Mouse (Mus musculus) kidney, postnatal 0 days (tissue): ENCODE measurements around the gene Krt81. TPM values are rescaled to one million over a fixed set of nuclear protein-coding genes. Genes with fewer than 3 reads are reported as not detected.

Experiments used
- ATAC-seq: fragments of 200-750 bp; cut with Nextera tagmentation; replicated peaks from 2 replicates; pipeline ENCODE4 v1.8.0; 2017; ENCODE audit warnings: low read depth, moderate number of reproducible peaks, moderate TSS enrichment, moderate library complexity; ENCODE audit not compliant: low FRiP score
- DNase-seq: peaks from one replicate; pipeline ENCODE4 v3.0.0-alpha.2; 2016; ENCODE audit warnings: low spot score
- H3K27ac ChIP-seq: fragments of 300-500 bp; sonication (generic); 2 replicates; pipeline ENCODE4 v1.5.1; 2014; ENCODE audit warnings: mild to moderate bottlenecking
- H3K27me3 ChIP-seq: fragments of 300-500 bp; sonication (generic); 2 replicates; pipeline ENCODE4 v1.6.1; 2014; ENCODE audit warnings: low read length, mixed read lengths; ENCODE audit not compliant: insufficient read depth
- H3K36me3 ChIP-seq: fragments of 300-500 bp; sonication (generic); 2 replicates; pipeline ENCODE4 v1.6.1; 2014; ENCODE audit warnings: low read length, mixed read lengths; ENCODE audit not compliant: insufficient read depth
- H3K4me1 ChIP-seq: fragments of 300-500 bp; sonication (generic); replicated peaks from 2 replicates; pipeline ENCODE4 v1.6.1; 2014; ENCODE audit warnings: antibody characterized with exemption, low read length, mixed read lengths; ENCODE audit not compliant: insufficient read depth
- H3K4me2 ChIP-seq: fragments of 300-500 bp; sonication (generic); 2 replicates; pipeline ENCODE4 v1.6.1; 2014; ENCODE audit warnings: mild to moderate bottlenecking, low read length, moderate library complexity, mixed read lengths
- H3K4me3 ChIP-seq: fragments of 300-500 bp; sonication (generic); replicated peaks from 2 replicates; pipeline ENCODE4 v1.5.1; 2014; ENCODE audit warnings: low read depth, low read length
- H3K9ac ChIP-seq: fragments of 300-500 bp; sonication (generic); 2 replicates; pipeline ENCODE4 v1.6.1; 2014; ENCODE audit warnings: low read depth, low read length
- H3K9me3 ChIP-seq: fragments of 300-500 bp; sonication (generic); replicated peaks from 2 replicates; pipeline ENCODE4 v1.6.1; 2016; ENCODE audit warnings: low read length, inconsistent platforms, mixed read lengths
- CTCF ChIP-seq: IDR thresholded peaks from 2 replicates; pipeline ENCODE4 v1.5.1; 2016; ENCODE audit warnings: antibody characterized with exemption, low read depth, mild to moderate bottlenecking, moderate library complexity
- WGBS: fragments of 180-500 bp; shearing (Covaris S2); extraction: QIAGEN DNeasy Blood & Tissue Kit; methylation state at CpG from one replicate; pipeline ENCODE4 v1.1.7; 2014; 5-methylcytosine and 5-hydroxymethylcytosine counted together
- polyA plus RNA-seq: library from polyadenylated mRNA; unstranded; fragments of >200 nt; fragmentation: Nextera tagmentation; extraction: Ambion mirVana; gene quantifications from 2 replicates; pipeline ENCODE4 v1.2.1, GENCODE M21; 2015

Gene Krt81
- polyA plus RNA-seq: not detected in 2 replicates

DNA sequence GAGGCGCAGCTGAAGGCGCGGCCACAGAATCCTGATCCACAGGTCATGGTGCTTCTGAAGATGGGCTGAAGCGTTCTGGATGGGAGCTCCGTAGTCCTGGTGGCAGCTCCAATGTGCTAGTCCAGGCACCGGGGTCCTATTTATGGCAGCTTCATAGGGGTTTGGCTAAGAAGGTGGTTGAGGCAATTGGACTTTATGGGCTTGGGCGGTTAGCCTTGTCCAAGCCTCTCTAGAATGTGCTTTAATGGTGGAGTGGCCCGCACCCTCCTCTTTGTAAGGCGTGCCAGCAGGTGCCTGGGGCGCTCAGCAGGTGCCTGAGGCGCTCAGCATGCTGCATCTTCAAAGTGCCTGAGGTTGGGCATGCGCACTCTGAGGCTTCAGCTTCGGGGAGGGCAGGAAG, at the start of gene Krt81:
Gene Krt81, minus strand, starts transcription at position 101 of the 400 bp plus-strand sequence.
- no peak for DNase-seq
- H3K4me2 ChIP-seq: no peak within 1 kb of the TSS
- WGBS: 77% methylated on average over 13 of the region's 13 CpGs

DNA sequence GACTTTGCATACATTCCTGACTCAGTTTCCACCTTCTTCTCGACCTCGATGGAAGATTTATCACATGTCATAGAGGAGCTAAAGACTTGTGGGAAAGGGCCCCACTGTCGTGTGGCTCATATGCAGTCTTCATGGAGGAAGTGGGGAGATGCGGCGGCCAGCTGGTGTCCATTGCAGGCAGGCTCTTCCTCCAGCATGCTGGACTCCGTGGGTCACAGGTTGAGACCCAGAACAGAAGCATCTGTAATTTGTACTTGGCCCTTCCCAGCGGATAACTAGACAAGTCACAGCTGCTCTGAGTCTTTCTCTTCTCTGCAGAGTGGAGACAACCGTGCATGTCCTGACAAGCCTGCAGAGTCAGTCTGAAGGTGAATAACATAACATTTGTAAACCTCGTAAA, 44.7 kb upstream of the Krt81 start:
- no peak overlapping the region for H3K4me2 ChIP-seq
- TF ChIP-seq CTCF: no peak
- no peak overlapping the region for H3K9ac ChIP-seq
- no peaks in the 10 kb centered on the region for H3K27me3 ChIP-seq
- no peak overlapping the region for H3K27ac ChIP-seq
- H3K36me3 ChIP-seq: no peaks in the 10 kb centered on the region
- 29% methylated on average over 9 of the region's 9 CpGs for WGBS
- no peaks in the 10 kb centered on the region for H3K9me3 ChIP-seq
- H3K4me1 ChIP-seq: no peaks in the 10 kb centered on the region; the same call in 1 of the 2 replicates
- DNase-seq (peak; percentile 46), ATAC-seq (no peak)
- H3K4me3 ChIP-seq: no peak overlapping the region

More for the DNA sequence above, at the start of gene Krt81:
- Histone ChIP-seq H3K27ac (no peak within 1 kb of the TSS), H3K4me1 (no peaks in the 10 kb centered on the region), H3K36me3 (no peaks in the 10 kb centered on the region), H3K27me3 (no peaks in the 10 kb centered on the region), H3K4me3 (no peak within 1 kb of the TSS), H3K9me3 (no peaks in the 10 kb centered on the region), H3K9ac (no peak within 1 kb of the TSS)
- ATAC-seq: no peak
- no peak for TF ChIP-seq CTCF

DNA sequence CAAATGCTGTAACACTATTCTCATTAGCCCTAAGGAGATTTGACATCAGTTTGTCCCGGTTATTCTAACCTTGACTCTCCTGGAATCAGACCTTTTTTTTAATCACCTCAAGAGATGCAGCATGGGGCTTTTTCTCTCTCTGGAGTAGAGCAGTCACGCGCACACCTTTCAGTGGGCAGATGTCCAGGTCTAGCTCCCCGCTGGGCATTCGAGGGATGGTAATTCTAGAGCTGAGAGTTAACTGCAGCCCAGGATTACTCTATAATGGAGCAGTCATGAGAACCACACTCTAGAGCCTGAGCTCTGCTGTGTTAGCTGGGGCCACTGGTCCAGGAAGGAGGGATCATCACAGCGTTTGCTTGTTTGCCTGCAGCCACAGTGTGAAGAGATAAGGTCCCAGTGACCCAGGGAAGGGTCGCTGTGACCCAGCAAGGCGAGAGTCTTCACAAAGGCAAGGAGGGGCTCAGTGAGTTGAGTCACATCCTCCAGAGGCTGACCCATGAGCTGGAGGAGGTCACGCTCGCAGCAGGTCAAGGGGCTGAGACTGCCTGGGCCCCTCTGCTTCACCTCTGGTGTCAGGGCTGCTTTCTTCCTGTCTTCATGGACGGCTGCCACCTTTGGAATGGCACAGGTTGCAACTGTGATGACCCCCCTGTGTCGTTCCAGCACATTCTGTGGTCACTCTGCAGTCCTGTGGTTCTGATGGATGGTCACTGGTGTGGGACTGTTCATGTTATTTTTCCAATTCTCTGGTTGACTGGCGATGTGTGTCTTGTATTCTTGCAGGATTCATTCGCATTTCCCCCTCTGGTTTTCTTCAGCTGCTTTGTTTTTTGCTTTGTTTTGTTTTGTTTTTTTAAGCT, 43.6 kb upstream of the Krt81 start:
- Histone ChIP-seq H3K27me3 (no peaks in the 10 kb centered on the region), H3K9me3 (no peaks in the 10 kb centered on the region), H3K27ac (no peak overlapping the region), H3K36me3 (no peaks in the 10 kb centered on the region), H3K4me3 (no peak overlapping the region), H3K9ac (no peak overlapping the region), H3K4me1 (no peaks in the 10 kb centered on the region; the same call in 1 of the 2 replicates), H3K4me2 (no peak overlapping the region)
- ATAC-seq (no peak), DNase-seq (peak; percentile 23)
- no peak for TF ChIP-seq CTCF
- WGBS: 23% methylated on average over 14 of the region's 14 CpGs

DNA sequence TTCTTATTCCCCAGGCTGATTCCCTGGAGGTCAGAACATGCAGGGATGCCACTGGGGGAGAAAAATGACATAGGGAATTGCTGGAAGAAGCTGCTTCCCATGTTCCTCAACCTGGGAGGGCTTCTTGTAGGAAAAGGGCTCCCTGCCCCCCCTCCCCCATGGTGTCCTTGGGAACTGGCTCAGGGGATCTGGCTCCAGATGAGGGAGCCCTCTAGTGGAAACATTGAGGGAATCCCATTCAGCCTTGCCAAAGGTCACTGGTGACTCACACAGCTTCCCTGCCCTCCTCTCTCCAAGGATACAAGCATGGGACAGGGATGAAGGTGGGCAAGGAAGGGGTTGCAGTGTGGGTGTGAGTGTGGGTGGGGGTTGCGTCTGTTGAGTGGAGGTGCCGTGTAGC, 33.6 kb upstream of the Krt81 start:
- Histone ChIP-seq H3K9ac (no peak overlapping the region), H3K27me3 (no peaks in the 10 kb centered on the region), H3K4me3 (no peak overlapping the region), H3K36me3 (no peaks in the 10 kb centered on the region), H3K4me2 (no peak overlapping the region), H3K4me1 (no peaks in the 10 kb centered on the region), H3K27ac (no peak overlapping the region), H3K9me3 (no peaks in the 10 kb centered on the region)
- ATAC-seq: no peak
- TF ChIP-seq CTCF: peak; percentile 73
- 81% methylated on average over 2 of the region's 2 CpGs for WGBS
- DNase-seq: peak; percentile 60

DNA sequence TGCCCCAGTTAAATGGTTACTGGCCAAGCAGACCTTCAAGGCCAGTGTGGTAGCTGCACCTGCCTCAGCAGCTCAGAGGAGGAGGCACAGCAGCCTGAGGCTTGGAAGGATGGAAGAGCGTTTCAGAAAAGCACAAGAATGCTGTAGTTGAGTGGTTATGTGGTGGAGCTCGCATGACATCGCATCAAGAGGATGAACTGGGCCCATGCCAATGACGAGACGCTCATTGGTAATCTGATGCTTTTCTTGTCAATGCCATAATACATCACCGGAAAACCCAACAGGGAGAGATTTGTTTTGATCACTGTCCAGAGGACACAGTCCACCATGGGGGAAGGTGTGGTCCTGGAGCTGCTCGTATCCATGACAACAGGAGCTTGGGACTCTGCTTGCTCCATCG, 31.7 kb upstream of the Krt81 start:
- DNase-seq (no peak), ATAC-seq (no peak)
- 65% methylated on average over 8 of the region's 8 CpGs for WGBS
- Histone ChIP-seq H3K27ac (no peak overlapping the region), H3K9ac (no peak overlapping the region), H3K9me3 (no peaks in the 10 kb centered on the region), H3K27me3 (no peaks in the 10 kb centered on the region), H3K4me2 (no peak overlapping the region), H3K36me3 (no peaks in the 10 kb centered on the region), H3K4me3 (no peak overlapping the region), H3K4me1 (no peaks in the 10 kb centered on the region)
- TF ChIP-seq CTCF: no peak

DNA sequence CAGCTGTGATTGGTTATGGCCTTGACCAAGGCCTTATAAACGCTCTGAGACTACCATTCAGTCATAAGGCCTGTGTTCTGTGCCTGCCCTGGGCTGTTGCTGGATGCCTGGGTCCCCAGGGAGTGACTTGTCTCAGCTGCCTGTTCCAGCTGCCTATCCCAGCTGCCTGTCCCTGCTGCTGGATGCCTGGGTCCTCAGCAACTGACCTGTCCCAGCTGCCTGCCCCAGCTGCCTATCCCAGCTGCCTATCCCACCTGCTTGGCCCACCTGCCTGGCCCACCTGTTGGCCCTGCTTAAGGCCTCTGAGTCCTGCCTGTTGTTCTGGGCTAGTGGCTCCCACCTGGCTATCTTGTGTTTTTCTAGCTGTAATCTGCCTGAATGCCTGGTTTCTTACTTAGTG, 30.7 kb upstream of the Krt81 start:
- Histone ChIP-seq H3K9ac (no peak overlapping the region), H3K4me3 (no peak overlapping the region), H3K27ac (no peak overlapping the region), H3K9me3 (no peaks in the 10 kb centered on the region), H3K36me3 (no peaks in the 10 kb centered on the region), H3K27me3 (no peaks in the 10 kb centered on the region), H3K4me1 (no peaks in the 10 kb centered on the region), H3K4me2 (no peak overlapping the region)
- 43% methylated on average over 1 of the region's 1 CpGs for WGBS
- no peak for TF ChIP-seq CTCF
- DNase-seq (no peak), ATAC-seq (no peak)
